Mouse (Mus musculus) ES-E14 (cell line): Measurements from ENCODE around the gene Sec16b. TPM values are rescaled to one million over a fixed set of nuclear protein-coding genes. Genes with fewer than 3 reads are reported as not detected.

Source experiments
- DNase-seq: peaks from one replicate; pipeline ENCODE4 v3.0.0-alpha.2; 2013; ENCODE audit warnings: low read depth, low spot score
- H3K27ac ChIP-seq: 2 replicates; pipeline ENCODE4 v1.5.1; 2012; ENCODE audit warnings: low read depth, mild to moderate bottlenecking, low read length, moderate library complexity, mixed read lengths; ENCODE audit not compliant: poor library complexity, insufficient read depth, severe bottlenecking
- H3K36me3 ChIP-seq: 2 replicates; pipeline ENCODE4 v1.6.1; 2012; ENCODE audit warnings: mild to moderate bottlenecking, low read length, moderate library complexity, mixed read lengths; ENCODE audit not compliant: control insufficient read depth, poor library complexity, insufficient read depth, severe bottlenecking
- H3K4me1 ChIP-seq, 2 experiments: fragments of 150-350 bp in 1 of 2; sonication (generic) in 1 of 2; 2 replicates each; pipeline ENCODE4 v1.6.1; 2012; ENCODE audit warnings: low read length in 2 of 2, mild to moderate bottlenecking in 1 of 2, mixed read lengths in 1 of 2; ENCODE audit not compliant: control insufficient read depth in 2 of 2, insufficient read depth in 2 of 2, poor library complexity in 1 of 2
- H3K4me3 ChIP-seq, 2 experiments: fragments of 150-350 bp in 1 of 2; sonication (generic) in 1 of 2; 2 replicates each; pipeline ENCODE4 v1.5.1; 2012; ENCODE audit warnings: low read length in 2 of 2, low read depth in 1 of 2, mild to moderate bottlenecking in 1 of 2, mixed read lengths in 1 of 2; ENCODE audit not compliant: insufficient read depth in 1 of 2, poor library complexity in 1 of 2, severe bottlenecking in 1 of 2
- H3K9ac ChIP-seq: 2 replicates; pipeline ENCODE4 v1.6.1; 2012; ENCODE audit warnings: low read depth, mild to moderate bottlenecking, low read length, mixed read lengths; ENCODE audit not compliant: poor library complexity, insufficient read depth, severe bottlenecking
- H3K9me3 ChIP-seq: fragments of 150-350 bp; sonication (generic); 2 replicates; pipeline ENCODE4 v1.6.1; 2012; ENCODE audit warnings: low read depth, mild to moderate bottlenecking, low read length; ENCODE audit not compliant: control insufficient read depth, insufficient read depth
- CHD2 ChIP-seq: IDR thresholded peaks from 2 replicates; pipeline ENCODE4 v1.6.1; 2014; ENCODE audit warnings: mild to moderate bottlenecking, low read depth, low read length, inconsistent platforms
- HCFC1 ChIP-seq: IDR thresholded peaks from 2 replicates; pipeline ENCODE4 v1.6.1; 2012; ENCODE audit warnings: low read length, inconsistent platforms, borderline replicate concordance; ENCODE audit not compliant: insufficient read depth
- MAFK ChIP-seq: IDR thresholded peaks from 2 replicates; pipeline ENCODE4 v1.6.1; 2014; ENCODE audit warnings: mild to moderate bottlenecking, low read depth, low read length, inconsistent platforms; ENCODE audit not compliant: insufficient read depth
- ZC3H11A ChIP-seq: IDR thresholded peaks from 2 replicates; pipeline ENCODE4 v1.6.1; 2012; ENCODE audit warnings: low read depth, mild to moderate bottlenecking, inconsistent platforms, low read length, borderline replicate concordance
- ZNF384 ChIP-seq: IDR thresholded peaks from 2 replicates; pipeline ENCODE4 v1.6.1; 2012; ENCODE audit warnings: low read depth, low read length, inconsistent platforms
- in situ Hi-C, 2 experiments: fragments of 600-800 bp; cut with MboI; formaldehyde crosslinking; loops; one replicate each; pipeline ENCODE4 v1.15.1; 2025; ENCODE audit warnings: low sequenced_read_pairs in 2 of 2, inconsistent platforms in 1 of 2; ENCODE audit not compliant: unreplicated experiment in 2 of 2
- total RNA-seq: library from RNA; depleted of rRNA; stranded (reverse); fragments of 300-350 nt; gene quantifications from 2 replicates; pipeline ENCODE4 v1.2.3, GENCODE M21; 2012

Gene Sec16b
- total RNA-seq, 1 experiment = 0.13 TPM

GRCm38 (mm10) chr1:157501352-157501945 lies 5.1 kb upstream of the Sec16b start:
- Histone ChIP-seq H3K4me1 (no peaks in the 10 kb centered on the region), H3K27ac (no peak overlapping the region), H3K36me3 (no peaks in the 10 kb centered on the region), H3K9ac (no peak overlapping the region), H3K9me3 (no peaks in the 10 kb centered on the region), H3K4me3 (no peak overlapping the region)
- no peak for TF ChIP-seq CHD2
- TF ChIP-seq HCFC1 = no peak
- TF ChIP-seq ZC3H11A = no peak
- no peak for TF ChIP-seq ZNF384
- TF ChIP-seq MAFK = no peak
- DNase-seq = no peak
- in situ Hi-C loops = no loop called here

GRCm38 (mm10) chr1:157503071-157503470 lies 3.5 kb upstream of the Sec16b start:
- no peak for DNase-seq
- H3K4me3 ChIP-seq = no peak overlapping the region
- in situ Hi-C loops = no loop called here
- H3K27ac ChIP-seq = no peak overlapping the region
- TF ChIP-seq MAFK (no peak), CHD2 (no peak), ZC3H11A (no peak), ZNF384 (no peak), HCFC1 (no peak)
- H3K36me3 ChIP-seq = no peaks in the 10 kb centered on the region
- H3K4me1 ChIP-seq = no peaks in the 10 kb centered on the region
- H3K9ac ChIP-seq = no peak overlapping the region
- no peaks in the 10 kb centered on the region for H3K9me3 ChIP-seq

GRCm38 (mm10) chr1:157506995-157507595 lies 567 bp downstream of the Sec16b start:
- Histone ChIP-seq H3K36me3 (no peaks in the 10 kb centered on the region), H3K4me3 (no peak overlapping the region), H3K27ac (no peak overlapping the region), H3K4me1 (no peaks in the 10 kb centered on the region), H3K9ac (no peak overlapping the region), H3K9me3 (no peaks in the 10 kb centered on the region)
- no peak for DNase-seq
- in situ Hi-C loops = no loop called here
- TF ChIP-seq ZC3H11A (no peak), HCFC1 (no peak), CHD2 (no peak), MAFK (no peak)

- Histone ChIP-seq H3K9ac (no peak overlapping the region), H3K4me3 (no peak overlapping the region), H3K9me3 (no peaks in the 10 kb centered on the region), H3K36me3 (no peaks in the 10 kb centered on the region), H3K27ac (no peak overlapping the region), H3K4me1 (no peaks in the 10 kb centered on the region)
- DNase-seq = no peak
- in situ Hi-C loops = no loop called here
- TF ChIP-seq CHD2 = no peak
- no peak for TF ChIP-seq ZC3H11A
- TF ChIP-seq MAFK = no peak
These were observed 1.3 kb downstream of the Sec16b start for GRCm38 (mm10) chr1:157507814-157508213.
